Mouse (Mus musculus): ENCODE results near the gene AC131692.1.

GRCm38 (mm10) chr19:6104476-6104875 lies 10.3 kb downstream of the AC131692.1 start:
- TF ChIP-seq ZKSCAN1 (IDR thresholded peaks at IDR 0.05; ENCODE audit: low read depth, low read length) (no peak), CTCF (IDR thresholded peaks at IDR 0.05 in 2 of 3, conservative IDR thresholded peaks at IDR 0.05 in 1 of 3; ENCODE audit: control insufficient read depth in 1 of 3, insufficient read depth in 1 of 3, low read depth in 2 of 3, low read length in 3 of 3, poor library complexity in 1 of 3, severe bottlenecking in 1 of 3) (no peak), EP300 (IDR thresholded peaks at IDR 0.05; ENCODE audit: low read depth in 1 of 2, low read length in 2 of 2) (peak; percentile 65 to 68; a peak in 3 of 4 replicates), POLR2AphosphoS2 (IDR thresholded peaks at IDR 0.05; ENCODE audit: low read length) (no peak), MAX (IDR thresholded peaks at IDR 0.05; ENCODE audit: low read length) (no peak), CHD2 (IDR thresholded peaks at IDR 0.05; ENCODE audit: low read length) (no peak), NRF1 (IDR thresholded peaks at IDR 0.05; ENCODE audit: insufficient read depth, low read depth, low read length, poor library complexity, severe bottlenecking) (no peak)
